15 mouse cellular contexts compared by ENCODE assay signal in the genomic region with DNA sequence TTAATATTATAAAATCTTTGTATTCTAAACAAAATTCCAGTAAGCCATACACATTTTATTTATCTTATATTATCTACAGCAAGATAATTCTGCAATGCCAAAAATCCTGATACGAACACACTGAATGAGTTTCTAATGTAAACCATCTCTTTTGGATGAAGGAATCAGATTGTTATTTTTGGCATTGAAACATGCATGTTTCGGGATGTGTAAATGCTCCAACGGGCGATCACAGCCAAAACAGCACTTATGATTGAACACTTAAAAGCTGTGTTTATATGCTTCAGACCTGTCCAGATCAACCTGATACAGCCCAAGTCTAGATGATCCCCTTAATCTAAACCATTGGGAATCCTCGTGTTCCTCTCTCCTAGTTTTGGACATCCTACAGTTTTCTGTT.
DNase-seq lines count a peak whose midpoint lies in the region; ATAC-seq and TF ChIP-seq lines count a peak whose summit lies in the region.
"Had no signal": no experiment of that assay in that cellular context is flagged by ENCODE, and none has a peak within 500 bp of the region (broad histone marks: within the 10 kb centered on the region; RNA-seq: fewer than 3 reads in every experiment).

No protein-coding gene starts in this region.

- no peak overlapping the region for H3K27ac ChIP-seq in kidney, postnatal 0 days
- H3K27ac ChIP-seq in kidney, embryonic 16.5 days (ENCODE audit: low read length), result no peak overlapping the region
- H3K27ac ChIP-seq in neural tube, embryonic 13.5 days (replicated peaks), result no peak overlapping the region
- H3K27ac ChIP-seq in limb, embryonic 13.5 days, result no peak overlapping the region
- H3K27ac ChIP-seq: hindbrain, embryonic 12.5 days; liver, embryonic 13.5 days had no signal

- H3K36me3 ChIP-seq in kidney, postnatal 0 days (ENCODE audit: insufficient read depth, low read length), result no peaks in the 10 kb centered on the region
- peaks cover 4% of the 10 kb centered on the region; the same call in 1 of the 2 replicates for H3K36me3 ChIP-seq in kidney, embryonic 16.5 days (ENCODE audit: insufficient read depth, low read length)
- no peaks in the 10 kb centered on the region for H3K36me3 ChIP-seq in neural tube, embryonic 13.5 days
- peaks cover 4% of the 10 kb centered on the region for H3K36me3 ChIP-seq in limb, embryonic 13.5 days
- H3K36me3 ChIP-seq: hindbrain, embryonic 12.5 days; liver, embryonic 13.5 days had no signal

- TF ChIP-seq CTCF in kidney, postnatal 0 days (IDR thresholded peaks at IDR 0.05; ENCODE audit: low read depth), result no peak

- H3K4me2 ChIP-seq in kidney, postnatal 0 days (ENCODE audit: low read length), result 0 out of 2 replicates have a peak overlapping the region, but pooled peaks have one; percentile 10
- no peak overlapping the region for H3K4me2 ChIP-seq in kidney, embryonic 16.5 days (replicated peaks; ENCODE audit: low read depth, low read length)
- H3K4me2 ChIP-seq in neural tube, embryonic 13.5 days, result peak overlapping the region; percentile 21
- H3K4me2 ChIP-seq in limb, embryonic 13.5 days (replicated peaks), result 0 out of 2 replicates have a peak overlapping the region, but pooled peaks have one; percentile 12
- H3K4me2 ChIP-seq: hindbrain, embryonic 12.5 days; liver, embryonic 13.5 days had no signal

- peak; percentile 41 for DNase-seq in kidney, postnatal 0 days (ENCODE audit: low spot score)
- no peak for DNase-seq in neural tube, embryonic 10.5 days (ENCODE audit: extremely low spot score, low spot score)
- no peak for DNase-seq in layer of hippocampus, adult 9-10 months (ENCODE audit: low spot score)
- DNase-seq: cerebellum, adult 8-10 months; heart, adult 18-20 months; kidney, adult 11 months; kidney, postnatal 14 days; liver, embryonic 13.5 days; lung, postnatal 10 days; thymus, adult 2 months had no signal

- no peak overlapping the region for H3K4me3 ChIP-seq in kidney, postnatal 0 days (replicated peaks; ENCODE audit: low read depth, low read length)
- H3K4me3 ChIP-seq in kidney, embryonic 16.5 days (ENCODE audit: low read length), result no peak overlapping the region
- no peak overlapping the region for H3K4me3 ChIP-seq in neural tube, embryonic 13.5 days
- no peak overlapping the region for H3K4me3 ChIP-seq in limb, embryonic 13.5 days
- H3K4me3 ChIP-seq: hindbrain, embryonic 12.5 days; liver, embryonic 13.5 days had no signal

- 50% methylated on average over 5 of the region's 5 CpGs for WGBS in kidney, postnatal 0 days
- WGBS in kidney, embryonic 16.5 days, result 55% methylated on average over 5 of the region's 5 CpGs
- WGBS in neural tube, embryonic 13.5 days, result 71% methylated on average over 5 of the region's 5 CpGs
- 47% methylated on average over 5 of the region's 5 CpGs for WGBS in limb, embryonic 13.5 days

- no peak overlapping the region for H3K9ac ChIP-seq in kidney, postnatal 0 days (ENCODE audit: low read depth, low read length)
- H3K9ac ChIP-seq in kidney, embryonic 16.5 days (replicated peaks; ENCODE audit: low read length), result no peak overlapping the region
- H3K9ac ChIP-seq in neural tube, embryonic 13.5 days, result no peak overlapping the region
- no peak overlapping the region for H3K9ac ChIP-seq in limb, embryonic 13.5 days
- H3K9ac ChIP-seq: hindbrain, embryonic 12.5 days; liver, embryonic 13.5 days had no signal

- 0 out of 2 replicates have a peak, but pooled peaks cover under 1% of the 10 kb centered on the region for H3K27me3 ChIP-seq in kidney, postnatal 0 days (ENCODE audit: insufficient read depth, low read length)
- no peaks in the 10 kb centered on the region for H3K27me3 ChIP-seq in kidney, embryonic 16.5 days (ENCODE audit: insufficient read depth, low read length)
- H3K27me3 ChIP-seq in neural tube, embryonic 13.5 days, result no peaks in the 10 kb centered on the region
- no peaks in the 10 kb centered on the region for H3K27me3 ChIP-seq in limb, embryonic 13.5 days
- H3K27me3 ChIP-seq: hindbrain, embryonic 12.5 days had no signal

- no peaks in the 10 kb centered on the region for H3K9me3 ChIP-seq in kidney, postnatal 0 days (replicated peaks; ENCODE audit: low read length)
- no peaks in the 10 kb centered on the region for H3K9me3 ChIP-seq in kidney, embryonic 16.5 days (ENCODE audit: low read length)
- no peaks in the 10 kb centered on the region for H3K9me3 ChIP-seq in neural tube, embryonic 13.5 days
- no peaks in the 10 kb centered on the region for H3K9me3 ChIP-seq in limb, embryonic 13.5 days
- H3K9me3 ChIP-seq: hindbrain, embryonic 12.5 days; liver, embryonic 13.5 days had no signal

- no peaks in the 10 kb centered on the region; the same call in 1 of the 2 replicates for H3K4me1 ChIP-seq in kidney, postnatal 0 days (replicated peaks; ENCODE audit: insufficient read depth, low read length)
- peaks cover 16% of the 10 kb centered on the region for H3K4me1 ChIP-seq in kidney, embryonic 16.5 days (ENCODE audit: insufficient read depth, low read length)
- H3K4me1 ChIP-seq in neural tube, embryonic 13.5 days (replicated peaks), result peaks cover 22% of the 10 kb centered on the region
- peaks cover 24% of the 10 kb centered on the region for H3K4me1 ChIP-seq in limb, embryonic 13.5 days

- ATAC-seq in kidney, postnatal 0 days (replicated peaks; ENCODE audit: low FRiP score, low read depth), result no peak
- no peak for ATAC-seq in kidney, embryonic 16.5 days (ENCODE audit: low FRiP score, low TSS enrichment)
- ATAC-seq in neural tube, embryonic 13.5 days (ENCODE audit: low read depth), result no peak
- no peak for ATAC-seq in limb, embryonic 13.5 days (ENCODE audit: low FRiP score, low read depth)
- no peak for ATAC-seq in activated CD4-positive, CD25-positive, alpha-beta regulatory T cell, adult 4 months
